Mouse (Mus musculus): ENCODE measurements around the gene Hepacam.

DNA sequence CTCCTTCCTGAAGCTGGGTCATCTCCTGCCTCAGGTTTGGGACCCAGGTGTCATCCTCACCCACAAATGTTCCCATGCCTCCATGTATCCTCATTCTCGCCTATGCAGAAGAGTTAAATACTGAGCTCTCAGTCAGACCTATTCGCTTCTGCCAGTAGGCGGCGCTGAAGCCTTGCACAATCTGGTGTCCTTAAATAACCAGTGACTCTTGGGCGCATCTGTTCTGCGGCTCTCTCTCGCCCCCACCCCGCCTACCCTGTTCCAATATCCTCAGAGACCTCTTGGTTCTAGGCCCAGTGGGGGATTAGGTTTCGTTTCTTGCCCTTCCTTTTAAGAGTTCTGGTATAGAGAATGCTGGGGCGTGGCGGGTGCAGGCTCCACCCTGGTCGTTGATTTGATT, 63.4 kb downstream of the Hepacam start:
- peak; percentile 90 for TF ChIP-seq CTCF (IDR thresholded peaks at IDR 0.05; ENCODE audit: insufficient read depth, low read length)
- TF ChIP-seq POLR2A (IDR thresholded peaks at IDR 0.05; ENCODE audit: borderline replicate concordance, extremely low read depth, low read depth, low read length) = no peak

All from lung, adult 2 months (tissue).